Mouse (Mus musculus) left cerebral cortex, postnatal 36 days (tissue): ENCODE data around the gene Eif3f. TPM values are rescaled to one million over a fixed set of nuclear protein-coding genes. Genes with fewer than 3 reads are reported as not detected.

Source experiments
- DNase-seq, 2 experiments: peaks; one replicate each; pipeline ENCODE4 v3.0.0; 2021 to 2022; ENCODE audit warnings: low spot score in 2 of 2, mixed read lengths in 1 of 2
- intact Hi-C: fragments of 180-260 bp; cut with DNase I; formaldehyde crosslinking; loops from one replicate; pipeline ENCODE4 v1.15.1; 2025
- total RNA-seq, 2 experiments: library from RNA; stranded (reverse); gene quantifications; 2 replicates each; pipeline ENCODE4 v1.2.3; 2021

The Eif3f gene
- 10 to 100 TPM; 89.7 to 96.0 TPM for total RNA-seq

GRCm38 (mm10) chr7:108933794-108934731 lies at the start of gene Eif3f:
TSS of gene Eif3f (plus strand) at chr7:108934417.
- DNase-seq = peak; percentile 92 to 96
- intact Hi-C loops = loop anchor here (5.0 kb wide), 2 partner anchors 82 to 117 kb away; partner anchors contain the start of gene Olfr516

- no peak for DNase-seq
- intact Hi-C loops = no loop called here
Observed at GRCm38 (mm10) chr7:108884906-108885305, 49.3 kb upstream of the Eif3f start, which contains the start of gene Olfr518. TSS of gene Olfr518 (minus strand) at chr7:108885006.

DNA sequence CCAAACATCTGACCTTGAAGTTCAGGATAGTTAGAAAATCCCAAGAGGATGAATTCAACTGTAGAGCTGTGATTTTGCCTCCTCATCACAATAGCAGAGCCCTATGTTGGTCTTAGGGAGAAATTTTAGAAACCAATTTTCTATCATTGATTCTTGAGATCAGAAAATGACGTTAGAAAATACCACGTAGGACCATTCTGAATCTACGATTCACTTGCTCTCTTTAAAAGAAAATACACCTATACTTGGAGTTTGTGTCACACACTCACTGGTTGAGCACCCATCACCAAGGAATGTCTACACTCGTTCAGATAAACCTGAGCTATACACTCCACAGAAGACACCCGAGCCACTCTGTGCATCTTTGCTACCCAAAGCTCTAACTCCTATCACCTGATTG lies 39.9 kb upstream of the Eif3f start, which contains the start of gene Olfr519:
Olfr519 (minus strand) TSS at position 101 of the 400 bp plus-strand sequence.
- no peak for DNase-seq
- intact Hi-C loops = no loop called here

DNA sequence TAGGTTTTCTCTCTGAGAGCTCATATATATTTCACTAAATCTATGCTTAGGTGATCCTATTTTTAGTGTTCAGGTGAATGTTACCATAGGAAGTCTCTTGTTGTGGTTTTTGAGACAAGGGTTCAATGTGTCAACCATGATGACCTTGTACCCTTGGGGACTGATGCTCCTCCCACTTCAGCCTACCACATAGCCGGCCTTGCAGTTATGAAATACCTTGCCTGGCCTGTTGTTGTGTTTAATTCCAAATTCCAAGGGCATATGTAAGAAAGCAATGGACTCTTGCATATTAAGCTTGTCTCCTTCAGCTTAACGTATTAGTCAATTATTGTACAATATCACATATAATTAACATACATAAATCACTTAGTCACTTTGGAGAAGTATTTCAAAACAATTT lies 30.2 kb upstream of the Eif3f start:
- intact Hi-C loops = no loop called here

GRCm38 (mm10) chr7:108927043-108927442 lies 7.2 kb upstream of the Eif3f start:
- intact Hi-C loops = no loop called here
- DNase-seq = no peak

More for the DNA sequence above, 30.2 kb upstream of the Eif3f start:
- DNase-seq = no peak

DNA sequence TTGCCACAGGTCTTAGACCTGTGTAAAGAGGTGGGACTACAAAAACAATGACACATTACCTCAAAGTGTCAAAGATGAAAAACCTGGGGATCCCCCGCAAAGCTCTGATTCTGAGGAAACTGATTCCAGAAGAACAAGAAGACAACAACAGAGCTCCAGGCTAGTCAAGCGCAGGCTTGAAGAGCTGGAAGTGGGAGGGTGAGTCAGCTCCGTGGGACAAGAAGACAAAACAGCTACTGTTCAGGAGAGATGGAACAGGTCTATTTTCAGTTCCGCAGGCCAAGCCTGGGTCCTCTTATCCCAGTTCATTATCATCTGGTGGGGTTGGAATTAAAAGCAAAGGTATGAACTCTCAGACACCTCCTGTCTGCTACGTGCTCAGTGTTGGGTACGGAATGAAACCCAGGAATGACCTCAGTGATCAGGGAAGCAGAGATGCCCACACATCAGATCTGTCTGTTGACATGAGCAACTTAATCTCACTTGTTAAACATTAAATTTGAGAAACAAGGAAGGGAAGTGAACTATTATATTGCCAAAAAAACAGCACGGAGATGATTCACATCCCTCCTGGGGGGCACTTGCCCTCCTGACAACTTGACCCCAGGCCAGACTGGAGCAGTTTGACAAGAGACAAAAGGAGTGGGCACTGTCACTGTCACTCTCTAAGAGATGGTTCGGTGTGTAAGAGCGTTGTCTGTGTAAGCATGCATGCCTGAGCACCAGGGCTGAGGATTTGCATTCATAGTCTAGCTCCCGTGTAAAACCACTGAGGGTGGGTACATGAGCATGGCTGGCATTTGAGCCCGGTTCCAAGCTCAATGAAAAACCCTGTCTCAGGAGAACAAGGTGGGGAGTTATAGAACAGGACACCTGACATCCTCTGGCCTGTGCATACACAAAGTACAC lies 5.7 kb upstream of the Eif3f start:
- intact Hi-C loops = no loop called here
- DNase-seq = no peak

GRCm38 (mm10) chr7:108929726-108930393 lies 4.4 kb upstream of the Eif3f start, which contains the start of gene Nlrp10:
TSS of gene Nlrp10 (minus strand) at chr7:108930178.
- no peak for DNase-seq
- intact Hi-C loops = loop anchor here (5.0 kb wide), 2 partner anchors 78 to 113 kb away; partner anchors contain the start of gene Olfr516

DNA sequence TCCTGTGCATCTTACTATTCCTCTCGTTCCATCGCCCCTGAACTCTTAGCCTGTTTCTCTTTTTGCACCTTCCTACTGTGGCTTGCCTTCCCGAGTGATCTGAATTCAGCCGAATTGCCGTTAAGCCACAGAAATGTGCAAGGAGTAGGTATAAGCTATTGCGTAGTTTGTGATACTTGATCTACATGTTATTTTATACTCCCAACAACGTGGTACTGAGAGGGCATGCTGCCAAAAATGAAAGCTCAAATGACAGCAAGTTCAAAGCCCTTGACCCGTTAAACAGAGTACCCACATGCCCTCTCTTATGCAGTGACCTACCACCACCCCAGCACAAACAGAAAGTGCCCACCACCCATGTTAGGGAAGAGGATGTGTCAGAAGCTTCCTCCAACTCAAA lies 619 bp downstream of the Eif3f start:
- intact Hi-C loops = loop anchor here (5.0 kb wide), 2 partner anchors 83 to 118 kb away; partner anchors contain the start of gene Olfr516
- no peak for DNase-seq

DNA sequence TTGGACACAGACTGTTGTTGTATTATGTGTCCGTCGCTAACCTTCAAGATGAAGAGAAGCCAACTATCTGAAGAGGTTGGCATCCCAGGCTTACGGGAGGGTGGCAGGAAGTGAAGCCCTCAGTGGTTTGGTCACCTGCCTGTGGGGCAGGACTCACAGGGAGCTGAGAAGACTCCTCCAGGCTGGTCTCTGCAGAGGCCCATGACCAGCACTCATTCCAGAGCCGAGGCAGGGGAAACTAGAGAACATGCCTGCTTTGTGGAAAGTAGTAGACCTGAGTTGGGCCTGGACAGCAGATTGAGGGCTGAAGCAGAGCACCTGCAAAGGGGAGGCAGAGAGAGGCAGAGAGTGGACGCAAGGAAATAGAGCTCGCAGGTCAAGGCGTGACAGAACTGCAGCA lies 1.2 kb downstream of the Eif3f start:
- intact Hi-C loops = no loop called here
- DNase-seq = no peak

DNA sequence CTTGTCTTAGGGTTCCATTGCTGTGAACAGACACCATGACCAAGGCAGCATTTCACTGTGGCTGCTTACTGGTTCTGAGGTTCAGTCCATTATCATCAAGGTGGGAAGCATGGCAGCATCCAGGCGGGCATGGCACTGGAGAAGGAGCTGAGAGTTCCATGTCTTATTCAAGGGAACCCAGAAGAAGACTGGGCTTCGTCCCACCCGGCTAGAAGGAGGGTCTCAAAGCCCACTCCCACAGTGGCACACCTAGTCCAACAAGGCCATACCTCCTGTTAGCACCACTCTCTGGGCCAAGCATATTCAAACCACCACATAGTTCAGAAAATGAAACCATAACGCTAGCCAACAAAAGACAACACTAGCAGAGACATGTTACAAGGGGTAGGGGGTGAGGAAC lies 2.4 kb downstream of the Eif3f start:
- intact Hi-C loops = no loop called here
- DNase-seq = no peak

DNA sequence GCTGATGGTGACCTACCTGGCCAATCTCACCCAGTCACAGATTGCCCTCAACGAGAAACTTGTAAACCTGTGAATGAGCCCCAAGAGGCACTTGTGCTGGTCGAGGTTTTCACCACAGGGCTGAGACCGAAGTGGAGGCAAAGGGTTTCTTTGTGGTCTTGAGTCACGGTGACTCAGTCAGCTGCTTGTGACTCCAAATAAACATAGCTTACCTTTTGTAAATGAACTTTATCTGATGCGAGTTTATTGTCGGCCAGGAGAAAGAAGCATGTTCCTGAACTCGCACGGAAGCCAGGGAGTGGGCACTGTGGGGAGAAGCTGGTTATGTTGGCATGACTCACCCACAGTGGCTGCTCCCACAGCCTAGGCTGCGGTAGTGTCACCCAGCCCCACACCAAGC lies 7.2 kb downstream of the Eif3f start:
- intact Hi-C loops = no loop called here
- no peak for DNase-seq

- peak in 1 of 2 experiments; percentile 39 for DNase-seq
- intact Hi-C loops = loop anchor here (2.0 kb wide), 1 partner anchor 85 kb away; no protein-coding TSS in a partner anchor
Observed at GRCm38 (mm10) chr7:108944002-108944401, 9.8 kb downstream of the Eif3f start.

- DNase-seq = no peak
- intact Hi-C loops = no loop called here
Observed at GRCm38 (mm10) chr7:108948611-108949010, 14.4 kb downstream of the Eif3f start.

DNA sequence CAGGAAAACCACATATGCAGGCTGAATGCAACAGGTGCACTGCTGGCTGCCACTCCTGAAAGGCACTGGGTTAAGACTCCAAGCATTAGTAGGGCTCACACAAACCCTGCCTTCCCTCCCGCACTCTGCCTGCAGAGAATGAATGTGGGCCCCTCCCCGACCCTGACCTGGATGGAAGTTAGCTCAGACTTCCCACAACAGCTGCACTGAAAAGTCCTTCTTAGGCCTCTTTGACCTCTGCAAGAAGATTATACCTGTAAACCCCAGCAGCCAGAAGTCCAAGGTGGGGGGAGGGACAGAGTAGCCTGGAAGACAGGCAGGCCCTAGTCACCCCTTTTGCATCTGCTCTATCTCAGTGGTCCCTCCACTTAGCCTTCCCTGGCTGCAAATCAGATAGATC lies 15.1 kb downstream of the Eif3f start:
- no peak for DNase-seq
- intact Hi-C loops = no loop called here

DNA sequence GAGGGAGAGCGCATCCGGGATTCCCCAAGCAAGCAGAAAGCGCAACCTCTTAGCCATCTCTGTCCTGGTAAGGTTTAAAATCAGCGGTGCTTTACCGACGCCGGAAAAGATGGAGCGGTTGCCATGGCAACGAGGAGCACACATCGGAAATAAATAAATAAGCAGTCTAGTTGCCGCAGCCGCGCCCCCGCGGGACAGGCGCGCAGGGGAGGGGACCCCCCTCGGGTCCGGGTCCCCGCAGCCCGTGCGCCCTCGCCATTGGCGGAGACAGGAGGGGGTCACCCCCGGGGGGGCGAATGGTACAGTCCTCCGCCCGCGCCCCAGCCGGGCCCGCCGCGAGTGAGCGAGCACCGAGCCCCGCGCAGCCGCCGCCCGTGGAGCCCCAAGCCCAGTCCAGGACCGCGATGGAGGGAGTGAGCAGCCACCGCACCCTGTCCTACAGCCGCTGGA lies 16.1 kb downstream of the Eif3f start, which contains the start of gene Tub:
Tub (plus strand) TSS at position 27 of the 450 bp plus-strand sequence.
- DNase-seq = peak; percentile 82 to 89
- intact Hi-C loops = no loop called here

GRCm38 (mm10) chr7:108950762-108951331 lies 16.6 kb downstream of the Eif3f start:
- peak; percentile 83 for DNase-seq
- intact Hi-C loops = no loop called here

DNA sequence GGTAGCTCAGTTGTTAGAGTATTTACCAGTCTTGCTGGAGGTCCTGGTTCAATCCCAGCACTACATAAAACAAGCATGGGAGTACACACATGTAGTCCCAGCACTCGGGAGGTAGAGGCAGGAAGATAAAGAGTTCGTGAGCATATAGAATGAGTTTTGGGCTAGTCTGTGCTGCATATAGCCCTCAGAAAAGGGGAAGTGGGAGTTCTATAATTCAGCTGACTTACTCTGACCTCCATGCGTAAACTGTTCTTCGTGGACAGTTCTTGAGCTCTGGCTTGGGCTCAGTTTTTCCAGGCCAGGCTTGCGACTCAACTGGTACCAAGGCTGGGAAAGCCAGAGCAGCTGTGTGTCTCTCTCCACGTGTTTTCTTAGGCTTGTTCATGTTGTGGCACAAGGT lies 18.6 kb downstream of the Eif3f start:
- intact Hi-C loops = no loop called here
- no peak for DNase-seq

DNA sequence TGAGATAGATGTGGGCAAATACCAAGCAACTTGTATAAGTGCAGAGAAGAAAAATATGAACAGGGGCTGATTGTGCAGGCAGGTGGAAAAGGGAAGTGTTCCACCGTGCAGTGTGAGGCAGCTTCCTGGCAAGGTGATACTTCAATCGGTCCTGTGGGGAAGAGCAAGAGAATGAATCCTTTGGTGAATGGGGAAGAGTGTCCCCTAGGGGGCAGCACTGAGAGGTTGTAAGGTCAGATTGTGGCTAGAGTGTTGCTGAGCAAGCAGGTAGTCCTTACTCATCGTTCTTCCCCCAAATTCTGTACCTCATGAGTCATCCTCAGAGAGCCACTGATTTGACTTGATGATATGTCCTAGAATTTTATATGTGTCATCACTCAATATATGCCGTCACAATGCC lies 20.0 kb downstream of the Eif3f start:
- DNase-seq = no peak

GRCm38 (mm10) chr7:108957734-108958133 lies 23.5 kb downstream of the Eif3f start:
- no peak for DNase-seq
- intact Hi-C loops = no loop called here

More for the DNA sequence above, 20.0 kb downstream of the Eif3f start:
- intact Hi-C loops = no loop called here
